Mouse (Mus musculus) kidney, postnatal 10 days (tissue): ENCODE data around the gene Asic2.
"Not testable (repeated sequence)": the region's sequence is repeated elsewhere in the genome, so short reads cannot be mapped to it uniquely, and the experiment has no call there.

Source experiments
- DNase-seq: peaks from one replicate; pipeline ENCODE4 v3.0.0; 2021; ENCODE audit warnings: mixed read lengths

Gene Asic2

DNA sequence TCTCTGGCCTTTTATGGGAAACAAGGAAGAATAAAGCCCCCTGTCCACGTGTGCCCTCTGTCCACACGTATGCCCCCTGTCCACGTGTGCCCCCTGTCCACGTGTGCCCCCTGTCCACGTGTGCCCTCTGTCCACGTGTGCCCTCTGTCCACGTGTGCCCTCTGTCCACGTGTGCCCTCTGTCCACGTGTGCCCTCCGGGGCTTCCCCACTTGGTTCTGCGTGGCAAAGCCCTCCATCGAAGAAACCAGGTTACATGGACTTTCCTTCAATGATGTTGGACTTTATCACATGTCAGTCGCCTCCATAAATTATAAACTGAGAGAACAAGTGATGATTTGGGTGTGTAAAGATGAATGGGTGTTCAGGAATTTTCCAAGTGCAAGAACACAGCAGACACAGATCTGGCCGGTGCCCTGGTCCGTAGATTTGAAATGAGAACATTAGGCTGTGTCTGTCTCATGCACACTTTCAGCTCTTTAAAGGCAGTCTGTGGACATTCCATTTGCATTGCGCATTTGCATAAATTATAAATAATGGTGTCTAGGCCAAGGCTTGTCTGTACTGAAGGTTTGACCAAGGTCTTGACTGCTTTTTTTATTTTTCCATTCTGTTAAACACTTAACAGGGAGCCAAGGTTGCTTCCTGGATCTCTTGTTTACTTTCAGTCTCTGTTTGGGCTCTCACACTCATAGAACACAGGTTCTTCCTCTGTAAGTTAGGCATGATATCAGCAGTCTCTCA is 695.4 kb downstream of the Asic2 start:
- DNase-seq: no peak

- DNase-seq: no peak
Observed at GRCm38 (mm10) chr11:81271422-81271821, 696.8 kb downstream of the Asic2 start.

GRCm38 (mm10) chr11:81270518-81270917 is 697.7 kb downstream of the Asic2 start:
- no peak for DNase-seq

DNA sequence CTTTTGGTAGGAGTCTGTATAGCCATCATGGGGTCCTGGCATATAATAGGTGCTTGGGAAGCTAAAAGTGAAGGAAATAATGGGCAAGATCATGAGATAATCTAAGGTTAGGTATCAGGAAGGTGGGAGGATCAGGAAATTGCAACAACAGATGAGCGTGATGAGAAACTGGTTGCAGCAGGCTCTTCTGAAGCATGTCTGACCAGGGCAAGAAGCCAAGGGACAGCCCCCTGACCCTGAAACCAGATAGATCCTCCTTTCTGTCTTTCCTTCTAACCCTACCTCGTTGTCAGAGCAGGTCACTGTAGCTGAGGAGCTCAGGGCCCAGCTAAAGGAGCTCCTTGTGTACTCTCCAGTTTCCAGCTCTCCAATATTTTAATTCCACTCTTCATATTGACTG is 704.5 kb downstream of the Asic2 start:
- no peak for DNase-seq

- DNase-seq: no peak
Observed at GRCm38 (mm10) chr11:81263193-81263592, 705.1 kb downstream of the Asic2 start.

DNA sequence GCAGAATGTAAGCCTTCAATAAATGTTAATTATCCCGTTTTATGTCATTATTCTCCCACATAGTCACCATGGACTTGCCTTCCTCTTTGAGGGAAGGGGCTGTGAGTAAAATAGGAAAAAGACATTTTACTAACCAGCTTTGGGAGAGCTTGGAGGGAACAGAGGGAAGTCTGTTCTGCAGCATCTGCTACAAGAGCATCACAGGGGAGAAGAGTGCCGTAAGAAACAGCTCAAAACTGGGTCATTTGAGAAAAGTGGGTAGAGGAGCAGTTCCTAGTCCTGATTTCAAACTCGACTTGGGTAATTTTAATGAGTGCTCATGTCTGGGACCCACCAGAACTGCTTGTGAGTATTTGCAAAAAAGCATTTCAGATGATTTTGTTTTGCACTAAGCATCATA is 707.0 kb downstream of the Asic2 start:
- no peak for DNase-seq

GRCm38 (mm10) chr11:81241183-81241582 is 727.1 kb downstream of the Asic2 start:
- not testable (repeated sequence) for DNase-seq

GRCm38 (mm10) chr11:81239966-81240681 is 728.1 kb downstream of the Asic2 start:
- DNase-seq: peak; percentile 64

- DNase-seq: no peak
Observed at GRCm38 (mm10) chr11:81239091-81239490, 729.2 kb downstream of the Asic2 start.

- no peak for DNase-seq
Observed at GRCm38 (mm10) chr11:81236070-81236469, 732.2 kb downstream of the Asic2 start.

DNA sequence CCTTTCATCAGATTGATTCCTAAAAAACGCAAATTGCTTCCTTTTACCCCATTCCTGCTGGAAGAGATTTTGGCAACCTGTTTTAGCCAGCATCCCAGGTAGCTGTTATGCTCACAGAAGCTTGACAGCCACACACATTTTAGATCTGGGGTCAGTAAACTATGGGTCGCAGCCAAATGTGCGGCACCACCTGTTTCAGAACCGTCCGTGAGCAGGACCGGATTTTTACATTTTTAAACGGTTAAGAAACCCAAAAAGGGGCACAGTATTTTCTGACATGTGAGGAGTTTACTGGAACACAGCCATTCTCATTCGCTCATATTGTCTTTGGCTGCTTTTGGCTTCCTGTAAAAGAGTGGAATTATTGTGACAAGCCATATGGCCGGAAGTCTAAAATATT is 744.9 kb downstream of the Asic2 start:
- no peak for DNase-seq

DNA sequence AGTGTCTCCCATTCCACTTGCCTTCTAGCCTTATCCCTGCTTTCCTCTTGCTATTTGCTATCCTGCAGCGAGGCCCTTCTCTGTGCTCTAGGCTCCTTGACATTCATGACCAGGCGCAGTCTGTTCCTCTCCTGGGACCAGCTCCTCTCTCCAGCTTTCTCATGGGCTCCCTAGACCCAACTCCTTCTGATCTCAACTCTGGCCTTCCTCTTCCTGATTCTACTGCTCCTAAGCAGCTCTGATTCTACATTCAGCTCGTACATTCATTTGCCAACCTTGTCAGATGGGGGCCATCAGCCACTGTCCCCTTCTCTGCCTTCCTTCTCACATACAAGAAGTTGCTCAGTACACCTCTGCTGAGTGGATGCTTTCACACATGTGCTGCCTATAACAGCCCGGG is 747.5 kb downstream of the Asic2 start:
- no peak for DNase-seq

GRCm38 (mm10) chr11:81205471-81205870 is 762.8 kb downstream of the Asic2 start:
- no peak for DNase-seq

DNA sequence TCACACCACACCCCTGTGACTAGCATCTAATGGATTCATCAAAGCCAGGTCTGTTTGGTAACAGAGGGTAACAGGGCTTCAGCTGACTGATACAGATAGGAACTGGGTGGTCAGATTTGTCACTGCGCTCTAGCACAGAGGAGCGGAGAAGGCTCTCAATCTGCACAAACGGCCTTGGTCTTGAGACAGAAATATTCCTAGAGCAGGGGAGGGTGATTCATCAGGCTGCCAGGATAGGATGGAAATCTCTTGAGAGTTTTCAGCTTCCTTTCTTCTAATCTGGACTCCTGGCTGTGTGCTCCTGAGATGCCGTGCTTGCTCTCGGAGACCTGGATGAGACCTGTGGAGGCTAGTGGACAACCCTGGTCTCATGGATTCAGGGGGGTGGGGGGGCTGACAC is 765.7 kb downstream of the Asic2 start:
- DNase-seq: no peak

DNA sequence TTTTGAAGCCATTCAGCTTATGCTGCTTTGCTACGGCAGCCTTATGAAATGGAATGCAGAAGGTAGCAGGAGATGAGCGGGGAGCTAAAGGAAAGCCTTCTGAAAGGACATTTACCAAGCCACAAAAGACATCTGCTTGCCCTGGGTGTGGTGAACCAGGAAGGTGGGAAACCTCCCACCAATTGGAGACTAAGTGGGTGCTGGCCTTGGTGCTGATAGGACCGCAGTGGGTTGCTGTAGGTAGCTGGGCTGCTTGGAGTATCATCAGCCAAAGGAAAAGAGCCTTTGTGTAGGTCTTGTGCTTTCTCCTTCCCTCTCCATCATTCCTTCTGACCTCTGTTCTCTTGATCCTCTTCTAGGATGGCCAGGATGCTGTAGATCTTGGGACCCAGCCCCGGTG is 774.4 kb downstream of the Asic2 start:
- DNase-seq: peak; percentile 66

- DNase-seq: no peak
Observed at GRCm38 (mm10) chr11:81192155-81192554, 776.1 kb downstream of the Asic2 start.

DNA sequence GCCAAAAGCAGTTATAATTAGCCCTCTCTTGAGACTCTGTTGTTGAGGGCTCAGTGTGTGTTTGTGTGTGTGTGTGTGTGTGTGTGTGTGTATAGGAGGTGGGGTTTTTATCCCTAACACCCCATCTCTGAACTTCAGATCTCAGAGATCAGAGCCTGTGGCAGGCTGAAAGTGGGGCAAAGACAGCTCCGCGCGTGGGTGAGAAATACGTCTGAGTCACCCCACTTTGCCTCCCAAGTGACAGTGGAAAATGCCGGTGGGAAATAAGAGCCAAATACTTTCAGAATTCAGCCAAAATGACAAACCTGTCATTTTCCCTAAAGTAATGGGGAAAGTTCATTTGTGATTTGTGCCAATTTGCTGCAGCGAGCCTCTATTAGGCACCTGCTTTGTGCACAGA is 779.2 kb downstream of the Asic2 start:
- no peak for DNase-seq

DNA sequence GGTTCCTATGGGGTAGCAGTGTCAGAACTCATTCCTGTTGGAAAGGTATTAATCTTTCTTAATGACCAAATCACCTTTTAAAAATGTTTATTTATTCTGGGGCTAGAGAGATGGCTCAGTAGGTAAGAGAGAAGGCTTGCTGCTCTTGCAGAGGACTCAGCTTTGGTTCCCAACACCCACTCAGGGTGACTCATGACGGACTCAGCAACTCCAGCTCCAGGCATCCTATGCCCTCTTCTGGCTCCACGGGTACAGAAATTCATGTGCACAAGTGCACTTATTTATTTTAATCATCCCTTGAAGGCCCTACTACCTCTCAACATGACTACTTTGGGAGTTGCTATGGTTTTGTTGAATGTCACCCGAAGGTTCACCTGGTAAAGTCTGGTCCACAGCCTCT is 780.4 kb downstream of the Asic2 start:
- DNase-seq: no peak

GRCm38 (mm10) chr11:81184721-81185120 is 783.5 kb downstream of the Asic2 start:
- no peak for DNase-seq

GRCm38 (mm10) chr11:81164890-81165289 is 803.4 kb downstream of the Asic2 start:
- DNase-seq: no peak

DNA sequence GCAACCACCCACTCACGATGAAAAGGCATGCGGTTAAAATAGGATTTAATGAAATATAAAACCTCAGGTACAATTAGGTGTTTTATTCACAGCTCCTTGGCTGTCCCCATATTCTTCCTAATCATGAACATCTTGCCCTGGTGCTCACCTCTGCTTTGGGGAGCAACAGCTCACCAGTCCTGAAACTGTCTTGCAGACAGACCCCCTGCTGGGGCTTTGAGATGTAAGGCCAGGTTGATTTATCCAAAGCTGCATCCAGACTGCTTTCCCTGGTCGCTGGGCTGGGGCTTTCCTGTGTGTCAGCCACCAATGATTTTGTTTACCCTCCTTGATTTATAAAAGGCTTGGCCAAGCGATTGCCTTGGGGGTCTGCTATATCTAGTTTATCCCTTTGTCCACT is 805.2 kb downstream of the Asic2 start:
- DNase-seq: no peak

- no peak for DNase-seq
Observed at GRCm38 (mm10) chr11:81153841-81154240, 814.4 kb downstream of the Asic2 start.

- peak; percentile 62 for DNase-seq
Observed at GRCm38 (mm10) chr11:81153161-81153840, 815.0 kb downstream of the Asic2 start.
